In genomic region chr11:69066956-69067355, GRCm38 (mm10) we compare ENCODE assay signal across 8 mouse cellular contexts. TPM values are rescaled to one million over a fixed set of nuclear protein-coding genes. Genes with fewer than 3 reads are reported as not detected.
A peak's percentile ranks its signal among the peaks of the same experiment; 100 is the strongest.
DNase-seq lines count a peak whose midpoint lies in the region; ATAC-seq and TF ChIP-seq lines count a peak whose summit lies in the region.

No protein-coding gene starts in this region.

- TF ChIP-seq CTCF in liver, adult 2 months (IDR thresholded peaks at IDR 0.05; ENCODE audit: low read depth, low read length), result peak; percentile 77

- H3K79me2 ChIP-seq in liver, adult 2 months (ENCODE audit: control insufficient read depth, insufficient read depth, low read length), result no peaks in the 10 kb centered on the region

- H3K27ac ChIP-seq in embryonic facial prominence, embryonic 10.5 days (replicated peaks), result no peak overlapping the region
- H3K27ac ChIP-seq in kidney, embryonic 14.5 days (ENCODE audit: low read depth, low read length), result no peak overlapping the region
- no peak overlapping the region for H3K27ac ChIP-seq in liver, adult 2 months (replicated peaks; ENCODE audit: insufficient read depth, low read depth, low read length)

- no peaks in the 10 kb centered on the region for H3K27me3 ChIP-seq in embryonic facial prominence, embryonic 10.5 days (replicated peaks; ENCODE audit: low read depth, poor library complexity, severe bottlenecking)
- H3K27me3 ChIP-seq in kidney, embryonic 14.5 days (ENCODE audit: control insufficient read depth, insufficient read depth, low read length), result no peaks in the 10 kb centered on the region
- no peaks in the 10 kb centered on the region for H3K27me3 ChIP-seq in liver, adult 2 months (ENCODE audit: control insufficient read depth, insufficient read depth, low read length)

- TF ChIP-seq POLR2A in liver, adult 2 months (IDR thresholded peaks at IDR 0.05; ENCODE audit: extremely low read depth, insufficient read depth, low read length), result no peak

- no peaks in the 10 kb centered on the region for H3K36me3 ChIP-seq in embryonic facial prominence, embryonic 10.5 days (replicated peaks)
- H3K36me3 ChIP-seq in kidney, embryonic 14.5 days (ENCODE audit: control insufficient read depth, insufficient read depth, low read length), result no peaks in the 10 kb centered on the region
- H3K36me3 ChIP-seq in liver, adult 2 months (ENCODE audit: control insufficient read depth, insufficient read depth, low read length), result no peaks in the 10 kb centered on the region

- WGBS in embryonic facial prominence, embryonic 10.5 days, result 9% methylated on average over 8 of the region's 8 CpGs
- WGBS in kidney, embryonic 14.5 days, result 10% methylated on average over 8 of the region's 8 CpGs
- WGBS in liver, adult 2 months, result 9% methylated on average over 8 of the region's 8 CpGs

- peak; percentile 61 for DNase-seq in 3134 (ENCODE audit: extremely low read depth, insufficient read length, low spot score)
- peak; percentile 86 for DNase-seq in adrenal gland, adult 8-10 months
- DNase-seq in embryonic facial prominence, embryonic 10.5 days (ENCODE audit: low spot score), result peak; percentile 88
- peak; percentile 78 to 91 for DNase-seq in heart, adult 9 months (ENCODE audit: low spot score in 2 of 2)
- peak; percentile 82 for DNase-seq in liver, adult 2 months (ENCODE audit: extremely low read depth, low read depth, low spot score)
- peak; percentile 93 for DNase-seq in naive thymus-derived CD4-positive, alpha-beta T cell, adult 2 months (ENCODE audit: low read depth)
- DNase-seq in spleen, postnatal 4 days (ENCODE audit: low spot score in 2 of 2), result peak; percentile 87 to 94

- no peak overlapping the region for H3K9ac ChIP-seq in kidney, embryonic 14.5 days (ENCODE audit: low read depth, low read length)
- no peak overlapping the region for H3K9ac ChIP-seq in liver, adult 2 months (ENCODE audit: low read depth, low read length)

- peak overlapping the region; percentile 63 for H3K4me3 ChIP-seq in embryonic facial prominence, embryonic 10.5 days
- H3K4me3 ChIP-seq in kidney, embryonic 14.5 days (ENCODE audit: low read length), result peak overlapping the region; percentile 42
- no peak overlapping the region for H3K4me3 ChIP-seq in liver, adult 2 months (ENCODE audit: insufficient read depth, low read depth, low read length)

- H3K9me3 ChIP-seq in embryonic facial prominence, embryonic 10.5 days, result no peaks in the 10 kb centered on the region
- no peaks in the 10 kb centered on the region for H3K9me3 ChIP-seq in kidney, embryonic 14.5 days (ENCODE audit: control insufficient read depth, low read length)

- no peak for ATAC-seq in kidney, embryonic 14.5 days (ENCODE audit: low FRiP score, low TSS enrichment)

- peaks cover 53% of the 10 kb centered on the region for H3K4me1 ChIP-seq in embryonic facial prominence, embryonic 10.5 days
- peaks cover 14% of the 10 kb centered on the region for H3K4me1 ChIP-seq in kidney, embryonic 14.5 days (ENCODE audit: control insufficient read depth, insufficient read depth, low read length)
- peaks cover 17% of the 10 kb centered on the region for H3K4me1 ChIP-seq in liver, adult 2 months (ENCODE audit: control insufficient read depth, insufficient read depth, low read length)

- H3K4me2 ChIP-seq in kidney, embryonic 14.5 days (replicated peaks; ENCODE audit: low read depth, low read length), result peak overlapping the region; percentile 77

RNA-seq across cellular contexts. Expression of gene Tmem107, which starts 3.6 kb away (rescaled TPM):
- 10 to 100 TPM; 13.1 to 28.3 (median 19.4) TPM for total RNA-seq in adrenal gland, adult 8-10 months (2022)
- 41.0 and 44.5 TPM in 2 replicates for polyA plus RNA-seq in embryonic facial prominence, embryonic 10.5 days (2016; fragmentation: Nextera tagmentation; extraction: Ambion mirVana)
- 62.2 and 73.8 TPM in 2 replicates for polyA plus RNA-seq in kidney, embryonic 14.5 days (2014; fragmentation: Nextera tagmentation; extraction: Ambion mirVana)
- total RNA-seq in liver, adult 2 months (2014; rRNA removed), result 1.8 and 2.2 TPM in 2 replicates
- 3.3 and 4.7 TPM in 2 replicates for polyA plus RNA-seq in liver, adult 2 months (2012; rRNA removed)

RNA-seq across cellular contexts. Expression of gene Borcs6, which starts 7.4 kb away (rescaled TPM):
- 10 to 100 TPM; 29.8 to 33.9 (median 31.5) TPM for total RNA-seq in adrenal gland, adult 8-10 months (2022)
- 5.3 and 5.9 TPM in 2 replicates for polyA plus RNA-seq in embryonic facial prominence, embryonic 10.5 days (2016; fragmentation: Nextera tagmentation; extraction: Ambion mirVana)
- 6.6 and 7.5 TPM in 2 replicates for polyA plus RNA-seq in kidney, embryonic 14.5 days (2014; fragmentation: Nextera tagmentation; extraction: Ambion mirVana)
- 6.1 and 6.5 TPM in 2 replicates for total RNA-seq in liver, adult 2 months (2014; rRNA removed)
- polyA plus RNA-seq in liver, adult 2 months (2012; rRNA removed), result 10.5 and 11.2 TPM in 2 replicates

RNA-seq across cellular contexts. Expression of gene Vamp2, which starts 21.3 kb away (rescaled TPM):
- 100 to 1,000 TPM; 118 to 221 (median 178) TPM for total RNA-seq in adrenal gland, adult 8-10 months (2022)
- 60.9 and 70.0 TPM in 2 replicates for polyA plus RNA-seq in embryonic facial prominence, embryonic 10.5 days (2016; fragmentation: Nextera tagmentation; extraction: Ambion mirVana)
- polyA plus RNA-seq in kidney, embryonic 14.5 days (2014; fragmentation: Nextera tagmentation; extraction: Ambion mirVana), result 57.5 and 86.5 TPM in 2 replicates
- 5.2 and 6.4 TPM in 2 replicates for total RNA-seq in liver, adult 2 months (2014; rRNA removed)
- 21.7 and 36.9 TPM in 2 replicates for polyA plus RNA-seq in liver, adult 2 months (2012; rRNA removed)

RNA-seq across cellular contexts. Expression of gene Aurkb, which starts 21.5 kb away (rescaled TPM):
- total RNA-seq in adrenal gland, adult 8-10 months (2022), result 1 to 10 TPM; 1.7 to 2.9 (median 2.3) TPM
- polyA plus RNA-seq in embryonic facial prominence, embryonic 10.5 days (2016; fragmentation: Nextera tagmentation; extraction: Ambion mirVana), result 215 and 218 TPM in 2 replicates
- polyA plus RNA-seq in kidney, embryonic 14.5 days (2014; fragmentation: Nextera tagmentation; extraction: Ambion mirVana), result 145 and 155 TPM in 2 replicates
- 0.37 and 1.2 TPM in 2 replicates for total RNA-seq in liver, adult 2 months (2014; rRNA removed)
- polyA plus RNA-seq in liver, adult 2 months (2012; rRNA removed), result 0.34 and 0.66 TPM in 2 replicates

RNA-seq across cellular contexts. Expression of gene Per1, which starts 28.1 kb away (rescaled TPM):
- 100 to 1,000 TPM in 1 of 4 experiments, 10 to 100 TPM in 3; 30.0 to 119 (median 51.6) TPM for total RNA-seq in adrenal gland, adult 8-10 months (2022)
- polyA plus RNA-seq in embryonic facial prominence, embryonic 10.5 days (2016; fragmentation: Nextera tagmentation; extraction: Ambion mirVana), result 6.1 and 7.3 TPM in 2 replicates
- polyA plus RNA-seq in kidney, embryonic 14.5 days (2014; fragmentation: Nextera tagmentation; extraction: Ambion mirVana), result 6.1 and 8.9 TPM in 2 replicates
- 8.0 and 9.0 TPM in 2 replicates for total RNA-seq in liver, adult 2 months (2014; rRNA removed)
- polyA plus RNA-seq in liver, adult 2 months (2012; rRNA removed), result 4.6 and 6.9 TPM in 2 replicates
